Mouse (Mus musculus) induced T-regulatory cell, adult 2 months (primary cell): Measurements from ENCODE around the gene Tln1.
A peak's percentile ranks its signal among the peaks of the same experiment; 100 is the strongest.
"Not testable (repeated sequence)": the region's sequence is repeated elsewhere in the genome, so short reads cannot be mapped to it uniquely, and the experiment has no call there.

ENCODE experiments used
- DNase-seq: peaks from one replicate; pipeline ENCODE4 v3.0.0-alpha.2; 2012; ENCODE audit warnings: low read depth

Gene Tln1

GRCm38 (mm10) chr4:43578376-43579204 lies 16.1 kb upstream of the Tln1 start, which contains the start of the genes Rgp1 and Gba2:
Gene Rgp1 (plus strand): TSS chr4:43578715.
Gene Gba2 (minus strand): TSS chr4:43578873.
- peak; percentile 90 for DNase-seq

DNA sequence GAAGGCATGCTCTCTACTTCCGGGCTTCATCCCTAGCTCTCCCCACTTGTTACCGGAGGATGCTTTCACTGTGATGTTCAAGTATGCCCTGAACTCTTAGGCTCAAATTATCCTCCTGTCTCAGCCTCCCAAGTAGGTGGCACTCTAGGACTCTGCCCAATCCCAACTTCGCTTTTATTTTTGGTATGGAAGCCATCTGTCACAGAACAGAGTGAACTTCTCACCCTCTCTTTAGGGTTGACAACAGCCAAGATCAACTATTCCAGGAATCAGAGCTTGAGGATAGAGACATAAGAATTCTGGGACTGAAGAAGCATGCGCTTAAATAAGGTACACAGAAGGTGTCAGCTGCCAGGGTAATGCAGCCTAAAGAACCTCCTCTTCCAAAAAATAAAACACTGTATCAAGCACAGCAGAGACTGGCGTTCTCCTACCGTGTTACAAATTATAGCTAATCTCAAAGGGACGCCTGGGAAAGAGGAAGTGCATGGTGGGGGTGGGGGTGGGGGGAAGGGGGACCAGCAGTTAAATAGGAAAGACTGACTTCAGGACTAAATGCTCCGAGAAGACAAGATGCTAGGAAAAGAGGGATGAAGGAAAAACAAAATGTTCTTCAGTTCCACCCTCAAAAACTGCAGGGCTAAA lies 14.9 kb upstream of the Tln1 start:
- DNase-seq: peak; percentile 41

DNA sequence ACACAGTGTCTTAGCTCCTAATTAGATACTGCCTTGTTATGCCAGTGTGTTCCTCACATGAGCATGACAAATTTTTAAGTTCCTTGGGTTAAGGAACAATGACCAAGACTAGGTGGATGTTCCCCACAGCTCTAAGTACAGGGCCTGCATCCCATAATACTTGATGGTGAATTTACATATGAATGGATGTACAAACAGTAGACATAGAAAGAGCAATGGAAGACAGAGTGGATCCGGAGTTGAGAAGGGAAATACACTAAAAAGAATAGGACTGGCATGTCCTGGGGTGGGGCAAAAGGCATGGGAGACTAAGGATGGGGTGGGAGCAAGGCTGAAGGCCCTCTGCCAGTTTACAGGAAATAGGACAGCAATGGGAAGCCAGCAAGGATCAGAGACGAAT lies 12.9 kb upstream of the Tln1 start:
- DNase-seq: no peak

GRCm38 (mm10) chr4:43573561-43573960 lies 11.1 kb upstream of the Tln1 start:
- no peak for DNase-seq

DNA sequence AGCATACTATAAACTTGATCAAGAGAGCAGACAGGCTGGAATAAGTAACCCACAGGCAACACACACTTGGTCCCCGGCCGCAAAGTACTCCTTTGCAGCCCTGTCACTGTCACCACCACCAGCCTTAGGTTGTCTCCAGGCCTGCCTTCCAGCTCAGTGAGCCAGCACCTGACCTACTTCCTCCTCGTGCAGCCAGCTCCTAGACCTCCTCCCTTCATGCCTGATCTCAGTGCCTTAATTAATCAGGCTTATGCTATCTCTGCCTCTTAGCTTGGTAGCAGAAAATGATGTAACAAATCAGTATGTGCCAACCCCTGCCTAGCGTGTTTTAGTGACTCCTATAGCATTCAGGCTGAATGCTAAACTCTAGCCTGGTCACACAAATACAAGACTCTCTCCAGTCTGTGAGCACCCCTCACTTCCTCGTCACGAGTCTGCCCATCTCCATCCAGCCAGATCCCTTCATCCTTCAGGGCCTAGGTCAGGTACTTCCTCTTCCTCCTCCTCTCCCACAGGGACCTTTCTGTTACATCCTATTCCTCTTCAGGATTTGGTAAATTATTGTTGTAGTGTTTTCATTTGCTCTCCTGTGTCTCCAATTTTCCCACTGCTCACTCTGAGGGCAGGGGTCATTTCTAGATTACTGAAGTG lies 9.0 kb upstream of the Tln1 start:
- no peak for DNase-seq

GRCm38 (mm10) chr4:43567140-43567539 lies 4.6 kb upstream of the Tln1 start:
- DNase-seq: no peak

GRCm38 (mm10) chr4:43564231-43564630 lies 1.7 kb upstream of the Tln1 start:
- no peak for DNase-seq

GRCm38 (mm10) chr4:43563601-43563875 lies 1.0 kb upstream of the Tln1 start:
- DNase-seq: no peak

DNA sequence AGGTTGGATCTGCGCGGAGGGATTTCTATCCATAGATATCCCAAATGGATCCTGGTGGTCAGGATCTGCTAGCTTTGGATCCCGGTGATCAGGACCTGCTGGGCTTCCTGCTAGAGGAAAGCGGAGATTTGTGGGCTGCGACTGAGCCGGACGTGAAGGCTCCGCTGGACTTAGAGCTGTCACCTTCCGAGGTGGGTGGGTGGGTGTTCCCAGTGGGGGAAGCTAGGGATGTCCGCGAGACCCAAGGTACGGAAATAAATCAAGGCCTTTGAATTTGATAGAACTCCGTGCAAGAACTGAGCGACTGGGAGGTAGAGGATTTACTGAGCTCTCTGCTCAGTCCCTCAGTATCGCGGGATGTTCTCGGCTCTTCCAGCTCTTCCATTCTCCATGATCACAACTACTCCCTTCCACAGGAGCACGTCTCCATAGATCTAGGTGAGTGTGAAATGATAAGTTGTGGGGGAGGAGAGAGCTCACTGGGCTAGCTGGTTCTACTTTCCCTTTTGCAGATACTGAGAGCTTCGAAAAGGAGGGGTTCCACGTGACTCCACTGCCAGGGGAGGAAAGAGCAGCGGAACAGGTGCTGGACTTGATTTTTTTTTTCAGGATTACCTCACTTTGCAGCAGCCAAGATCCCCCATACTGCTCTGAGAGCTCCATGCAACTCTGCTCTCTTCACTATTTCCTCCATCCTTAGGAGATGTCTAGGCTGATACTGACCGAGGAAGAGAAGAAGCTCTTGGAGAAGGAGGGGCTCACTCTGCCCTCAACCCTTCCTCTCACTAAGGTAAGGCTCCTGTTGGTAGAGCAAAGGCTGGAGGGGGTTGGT lies 494 bp upstream of the Tln1 start:
- DNase-seq: peak; percentile 71

GRCm38 (mm10) chr4:43561436-43561996 lies 975 bp downstream of the Tln1 start:
- no peak for DNase-seq

GRCm38 (mm10) chr4:43560976-43561375 lies 1.5 kb downstream of the Tln1 start:
- peak; percentile 52 for DNase-seq

DNA sequence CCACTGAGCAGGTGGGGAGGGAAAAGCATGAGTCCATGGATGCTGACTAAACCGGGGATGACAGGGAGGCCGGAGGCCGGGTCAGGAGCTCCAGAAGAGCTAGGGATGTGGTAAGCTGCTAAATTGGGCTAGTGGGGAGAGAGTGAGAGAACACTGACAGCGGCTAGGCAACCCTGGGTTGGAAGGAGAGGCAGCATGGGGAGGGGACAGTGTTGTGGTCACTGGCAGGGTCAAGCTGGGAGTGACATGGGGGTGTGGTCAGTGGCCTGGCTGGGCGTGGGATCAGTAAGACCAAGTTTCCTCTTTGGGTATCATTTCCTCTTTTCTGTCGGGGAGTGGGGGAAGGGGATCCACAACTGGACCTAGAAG lies 2.3 kb downstream of the Tln1 start:
- peak; percentile 20 for DNase-seq

GRCm38 (mm10) chr4:43559519-43560242 lies 2.8 kb downstream of the Tln1 start:
- DNase-seq: peak; percentile 36

DNA sequence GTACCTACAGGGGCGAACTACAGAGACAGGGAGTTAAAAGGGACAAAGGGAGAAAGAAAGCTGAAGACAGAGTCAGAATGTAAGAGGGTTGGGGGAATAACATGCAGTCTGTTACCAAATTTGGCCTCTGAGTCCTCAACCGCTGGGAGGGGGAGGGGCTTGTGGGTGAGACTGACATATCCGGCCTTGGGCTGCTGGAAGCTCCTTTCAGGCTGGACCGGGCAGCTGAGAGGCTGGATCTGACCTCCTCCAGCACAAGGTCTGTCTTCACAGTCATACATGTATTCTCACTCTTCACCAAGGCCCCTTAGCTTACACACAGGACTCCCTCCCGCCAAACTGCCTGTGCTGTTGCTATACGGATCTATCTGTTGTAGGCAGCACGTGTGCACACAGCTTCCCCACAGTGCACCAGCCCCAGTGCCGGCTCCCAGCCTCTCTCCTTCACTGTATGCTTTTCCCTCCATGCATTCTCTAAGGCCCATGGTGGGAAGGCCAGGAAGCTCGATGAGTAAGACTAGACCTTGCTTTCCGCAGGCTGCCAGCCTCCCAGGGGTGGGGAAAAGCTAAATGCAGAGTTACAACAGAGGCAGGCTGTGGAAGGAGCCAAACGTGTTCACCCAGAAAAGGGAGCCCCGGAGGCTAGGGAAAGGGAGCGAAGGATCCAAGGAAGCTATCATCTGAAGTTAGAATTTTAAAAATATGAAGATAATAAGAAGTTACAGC lies 3.7 kb downstream of the Tln1 start:
- DNase-seq: peak; percentile 88

DNA sequence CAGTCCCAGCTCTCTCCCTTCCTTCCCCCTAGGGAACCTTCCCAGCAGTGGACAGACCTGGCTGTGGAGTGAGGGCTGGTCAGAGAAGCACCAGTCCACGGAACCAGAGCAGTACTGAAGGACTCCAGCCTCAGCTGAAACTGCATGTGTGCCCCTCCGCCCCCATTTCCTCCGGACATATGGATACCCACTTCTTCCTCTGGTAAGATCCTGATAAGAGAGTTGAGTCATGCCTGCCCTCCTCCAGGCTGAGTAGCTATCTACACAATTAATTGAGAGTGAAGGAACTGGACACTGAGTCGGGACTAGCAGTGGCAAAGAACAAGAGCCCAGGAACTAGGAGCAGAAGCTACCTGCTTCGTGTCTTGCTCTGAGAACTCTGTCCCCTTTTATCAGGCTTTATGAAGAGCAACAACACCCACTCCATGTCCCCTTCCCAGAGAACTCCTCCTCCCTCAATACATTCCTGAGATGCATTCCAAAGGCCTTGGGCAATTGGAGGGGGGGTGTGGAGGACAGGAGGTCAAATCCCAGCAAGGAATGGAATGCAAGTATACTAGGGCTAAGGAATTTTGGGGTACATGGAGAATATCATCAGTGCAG lies 4.4 kb downstream of the Tln1 start:
- DNase-seq: no peak

DNA sequence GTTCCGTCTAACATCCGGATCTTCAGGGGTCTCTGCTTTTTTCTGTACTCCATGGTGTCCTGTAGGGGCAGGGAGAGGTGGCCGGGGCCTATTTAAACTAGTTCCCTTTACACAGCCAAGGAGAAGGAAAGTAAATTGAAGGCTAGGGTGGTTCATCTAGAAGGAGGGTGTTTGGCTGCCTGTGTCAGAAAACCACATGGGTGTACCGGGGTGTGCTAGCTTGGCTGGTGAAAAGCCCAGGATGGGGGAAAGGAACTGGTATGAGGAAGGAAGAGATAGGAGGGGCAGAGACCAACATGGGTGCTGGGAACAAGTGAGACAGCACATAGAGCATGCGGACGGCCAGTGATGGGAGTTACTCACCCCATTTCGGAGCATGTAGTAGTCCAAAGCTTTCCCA lies 6.6 kb downstream of the Tln1 start:
- DNase-seq: no peak

- DNase-seq: no peak
These were observed 8.6 kb downstream of the Tln1 start for GRCm38 (mm10) chr4:43553891-43554290.

- DNase-seq: no peak
These were observed 10.1 kb downstream of the Tln1 start for GRCm38 (mm10) chr4:43552437-43552836.

DNA sequence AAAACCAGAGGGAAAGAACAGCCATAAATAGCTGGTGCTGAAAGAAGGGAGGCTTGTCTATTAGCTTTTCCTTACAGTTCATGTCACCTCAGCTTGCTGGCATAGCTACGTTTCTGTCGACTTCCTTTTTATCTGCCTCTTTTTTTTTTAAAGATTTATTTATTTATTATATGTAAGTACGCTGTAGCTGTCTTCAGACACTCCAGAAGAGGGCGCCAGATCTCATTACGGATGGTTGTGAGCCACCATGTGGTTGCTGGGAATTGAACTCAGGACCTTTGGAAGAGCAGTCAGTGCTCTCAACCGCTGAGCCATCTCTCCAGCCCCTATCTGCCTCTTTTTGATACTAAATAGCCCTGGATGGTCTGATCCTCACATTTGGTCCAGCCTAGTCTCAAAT lies 10.6 kb downstream of the Tln1 start:
- DNase-seq: not testable (repeated sequence)

GRCm38 (mm10) chr4:43549055-43549454 lies 13.4 kb downstream of the Tln1 start:
- DNase-seq: no peak
